Mouse (Mus musculus): ENCODE data around the gene Smg6. TPM values are rescaled to one million over a fixed set of nuclear protein-coding genes. Genes with fewer than 3 reads are reported as not detected.
A peak's percentile ranks its signal among the peaks of the same experiment; 100 is the strongest.

Smg6 gene
- polyA plus RNA-seq, 1 experiment from 2014 or later, result 10.6 TPM

DNA sequence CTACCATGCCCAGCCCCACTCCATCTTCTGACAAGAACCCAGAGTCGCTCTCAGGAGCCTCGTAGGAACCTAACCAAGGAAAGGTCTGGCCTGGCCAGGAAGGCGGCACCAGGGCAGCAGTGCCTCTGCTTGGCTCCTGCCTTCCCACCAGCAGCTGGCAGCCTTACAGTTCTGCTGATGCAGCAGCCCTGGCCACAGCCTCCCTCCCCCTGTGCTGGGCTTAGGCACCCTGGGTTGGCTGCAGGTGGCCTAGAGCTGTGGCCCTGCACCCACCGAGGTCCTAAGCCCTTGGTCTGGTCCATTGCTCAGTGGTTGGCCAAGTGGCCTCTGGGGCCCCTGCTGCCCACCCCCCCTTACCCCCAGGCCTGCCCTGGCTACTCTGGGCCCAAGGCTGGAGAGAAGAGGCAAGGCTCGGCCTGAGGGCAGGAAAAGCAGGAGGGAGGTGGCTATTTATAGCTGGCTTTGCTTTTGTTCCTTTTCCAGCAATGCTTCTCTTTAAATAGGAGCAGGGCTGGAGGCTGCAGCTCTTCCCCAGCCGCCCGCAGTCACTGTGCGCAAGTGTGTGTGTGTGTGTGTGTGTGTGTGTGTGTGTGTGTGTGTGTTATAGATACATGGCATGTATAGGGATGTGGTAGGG lies 286.5 kb downstream of the Smg6 start:
- no peaks in the 10 kb centered on the region for H3K36me3 ChIP-seq (ENCODE audit: control insufficient read depth, insufficient read depth, low read length)
- no peaks in the 10 kb centered on the region for H3K9me3 ChIP-seq (ENCODE audit: control insufficient read depth, low read length)
- WGBS, result 30% methylated on average over 8 of the region's 8 CpGs
- H3K4me2 ChIP-seq (ENCODE audit: low read length), result peak overlapping the region; percentile 47
- peak overlapping the region; percentile 89 to 99 for H3K27ac ChIP-seq (replicated peaks in 1 of 2; ENCODE audit: control insufficient read depth in 1 of 2, insufficient read depth in 1 of 2, low read depth in 2 of 2, low read length in 2 of 2)
- H3K4me1 ChIP-seq (ENCODE audit: control insufficient read depth in 2 of 2, insufficient read depth in 2 of 2, low read length in 2 of 2), result peaks cover 37 to 73% of the 10 kb centered on the region in 2 experiments
- H3K4me3 ChIP-seq (ENCODE audit: control insufficient read depth in 1 of 2, insufficient read depth in 1 of 2, low read depth in 1 of 2, low read length in 2 of 2), result no peak overlapping the region
- peak overlapping the region; percentile 64 for H3K9ac ChIP-seq (ENCODE audit: low read length)
- ATAC-seq (ENCODE audit: insufficient number of reproducible peaks, insufficient read depth, low FRiP score, low read depth), result peak; percentile 66
- no peaks in the 10 kb centered on the region for H3K27me3 ChIP-seq (ENCODE audit: control insufficient read depth, insufficient read depth, low read length)

- no peak overlapping the region for H3K4me3 ChIP-seq (ENCODE audit: control insufficient read depth in 1 of 2, insufficient read depth in 1 of 2, low read depth in 1 of 2, low read length in 2 of 2)
- ATAC-seq (ENCODE audit: insufficient number of reproducible peaks, insufficient read depth, low FRiP score, low read depth), result no peak
- peaks cover 37 to 73% of the 10 kb centered on the region in 2 experiments for H3K4me1 ChIP-seq (ENCODE audit: control insufficient read depth in 2 of 2, insufficient read depth in 2 of 2, low read length in 2 of 2)
- H3K36me3 ChIP-seq (ENCODE audit: control insufficient read depth, insufficient read depth, low read length), result no peaks in the 10 kb centered on the region
- no peaks in the 10 kb centered on the region for H3K27me3 ChIP-seq (ENCODE audit: control insufficient read depth, insufficient read depth, low read length)
- peak overlapping the region; percentile 47 for H3K4me2 ChIP-seq (ENCODE audit: low read length)
- H3K27ac ChIP-seq (replicated peaks in 1 of 2; ENCODE audit: control insufficient read depth in 1 of 2, insufficient read depth in 1 of 2, low read depth in 2 of 2, low read length in 2 of 2), result peak overlapping the region; percentile 89 to 99
- H3K9me3 ChIP-seq (ENCODE audit: control insufficient read depth, low read length), result no peaks in the 10 kb centered on the region
- WGBS, result 41% methylated on average over 3 of the region's 3 CpGs
- H3K9ac ChIP-seq (ENCODE audit: low read length), result peak overlapping the region; percentile 64; the same call in 1 of the 2 replicates
Measured at GRCm38 (mm10) chr11:75212876-75213275, 287.3 kb downstream of the Smg6 start.

DNA sequence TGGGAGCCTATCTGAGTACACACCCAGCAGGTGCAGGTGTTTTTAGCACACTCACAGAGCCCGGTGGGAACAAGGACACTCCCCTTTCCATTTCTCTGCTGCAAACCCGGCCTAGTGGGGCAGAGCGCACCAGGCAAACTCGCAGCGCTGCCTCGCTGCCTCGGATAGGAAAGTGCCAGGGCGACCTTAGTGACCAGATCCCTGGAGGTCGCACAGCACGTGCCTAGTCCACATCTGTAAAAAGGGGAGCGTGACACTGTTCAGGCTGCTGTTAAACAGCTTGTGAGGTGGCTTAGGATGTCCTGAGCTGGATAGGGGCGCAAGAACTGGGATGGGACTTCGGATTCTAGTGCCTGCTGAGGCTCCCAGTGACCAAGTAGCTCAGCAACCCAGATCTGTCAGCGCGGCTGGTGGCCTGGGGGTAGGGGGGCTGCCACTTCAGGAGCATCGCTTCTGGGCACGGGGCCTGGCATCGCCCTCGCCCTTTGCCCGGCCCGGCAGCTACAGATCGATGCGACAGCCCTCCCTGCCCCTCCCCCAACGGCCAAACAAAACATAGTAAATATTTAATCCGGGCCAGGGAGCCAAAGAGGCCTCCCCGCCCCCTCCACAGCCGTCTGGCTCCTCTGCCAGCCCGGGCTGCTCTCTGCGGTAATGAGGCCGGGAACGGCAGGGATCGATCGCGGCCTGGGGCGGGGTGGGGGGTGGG lies 287.9 kb downstream of the Smg6 start:
- Histone ChIP-seq H3K27me3 (ENCODE audit: control insufficient read depth, insufficient read depth, low read length) (no peaks in the 10 kb centered on the region), H3K4me1 (ENCODE audit: control insufficient read depth in 2 of 2, insufficient read depth in 2 of 2, low read length in 2 of 2) (peaks cover 37 to 70% of the 10 kb centered on the region in 2 experiments), H3K9me3 (ENCODE audit: control insufficient read depth, low read length) (no peaks in the 10 kb centered on the region), H3K4me3 (ENCODE audit: control insufficient read depth in 1 of 2, insufficient read depth in 1 of 2, low read depth in 1 of 2, low read length in 2 of 2) (peak overlapping the region; percentile 25 to 30; a peak in 3 of 4 replicates), H3K27ac (replicated peaks in 1 of 2; ENCODE audit: control insufficient read depth in 1 of 2, insufficient read depth in 1 of 2, low read depth in 2 of 2, low read length in 2 of 2) (peak overlapping the region; percentile 54 to 99), H3K4me2 (ENCODE audit: low read length) (peak overlapping the region; percentile 67), H3K36me3 (ENCODE audit: control insufficient read depth, insufficient read depth, low read length) (no peaks in the 10 kb centered on the region), H3K9ac (ENCODE audit: low read length) (peak overlapping the region; percentile 65)
- 8% methylated on average over 35 of the region's 35 CpGs for WGBS
- ATAC-seq (ENCODE audit: insufficient number of reproducible peaks, insufficient read depth, low FRiP score, low read depth), result no peak

MicroRNA genes within 50 kb of the gene (microRNA counts, 519-probe panel; counts per million panel counts)
- 322 counts per million, percentile 70 among the panel's probes with 10 or more counts for microRNA mmu-miR-132
- 322 counts per million, percentile 70 among the panel's probes with 10 or more counts for microRNA mmu-miR-212

Small RNA genes within 50 kb of the gene (microRNA-seq; reads per million reads assigned to microRNA genes)
- gene Mir132 (257 reads per million, percentile 64 among the genes with 10 or more reads in this experiment), gene Mir212 (21.8 reads per million, percentile 32 among the genes with 10 or more reads in this experiment)

Other genes starting within 250 kb of the Smg6 start
- 66.6 and 71.4 TPM in 2 replicates for gene Pafah1b1, start 201.2 kb upstream of the Smg6 start, polyA plus RNA-seq (2014; fragmentation: Nextera tagmentation; extraction: Ambion mirVana)
- 20.3 and 21.4 TPM in 2 replicates for gene Mettl16, start 155.0 kb upstream of the Smg6 start, polyA plus RNA-seq (2014; fragmentation: Nextera tagmentation; extraction: Ambion mirVana)
- gene Mnt, start 94.9 kb upstream of the Smg6 start, polyA plus RNA-seq (2014; fragmentation: Nextera tagmentation; extraction: Ambion mirVana), result 3.5 and 3.7 TPM in 2 replicates
- 4.9 and 5.3 TPM in 2 replicates for gene Sgsm2, start 28.8 kb upstream of the Smg6 start, polyA plus RNA-seq (2014; fragmentation: Nextera tagmentation; extraction: Ambion mirVana)
- gene Tsr1, start 27.8 kb upstream of the Smg6 start, polyA plus RNA-seq (2014; fragmentation: Nextera tagmentation; extraction: Ambion mirVana), result 24.7 and 26.1 TPM in 2 replicates
- 19.1 and 26.0 TPM in 2 replicates for gene Srr, start 125 bp downstream of the Smg6 start, polyA plus RNA-seq (2014; fragmentation: Nextera tagmentation; extraction: Ambion mirVana)
- 6.4 and 6.8 TPM in 2 replicates for gene Hic1, start 243.7 kb downstream of the Smg6 start, polyA plus RNA-seq (2014; fragmentation: Nextera tagmentation; extraction: Ambion mirVana)

All from heart, embryonic 14.5 days (tissue).